Mouse (Mus musculus): Measurements from ENCODE around the gene Rapgef6. TPM values are rescaled to one million over a fixed set of nuclear protein-coding genes. Genes with fewer than 3 reads are reported as not detected.

Gene Rapgef6
- polyA plus RNA-seq, 1 experiment: 11.4 TPM

GRCm38 (mm10) chr11:54562761-54563160, 40.1 kb downstream of the Rapgef6 start:
- H3K27me3 ChIP-seq (ENCODE audit: control insufficient read depth, insufficient read depth, low read length): no peaks in the 10 kb centered on the region
- no peak for TF ChIP-seq POLR2A (IDR thresholded peaks at IDR 0.05; ENCODE audit: low read depth, low read length)
- no peak for TF ChIP-seq CTCF (IDR thresholded peaks at IDR 0.05; ENCODE audit: extremely low read depth, insufficient read length, insufficient replicate concordance, low read depth, low read length)
- 83% methylated on average over 5 of the region's 5 CpGs for WGBS
- H3K4me1 ChIP-seq (ENCODE audit: control insufficient read depth, insufficient read depth, insufficient read length, low read length): no peaks in the 10 kb centered on the region
- no peak overlapping the region for H3K27ac ChIP-seq (ENCODE audit: insufficient read depth, low read depth, low read length)
- H3K4me3 ChIP-seq (ENCODE audit: low read depth, low read length): no peak overlapping the region
- H3K36me3 ChIP-seq (ENCODE audit: control insufficient read depth, insufficient read depth, low read length): peaks cover 3% of the 10 kb centered on the region; the same call in 1 of the 2 replicates

GRCm38 (mm10) chr11:54567959-54568358, 45.3 kb downstream of the Rapgef6 start:
- no peaks in the 10 kb centered on the region for H3K4me1 ChIP-seq (ENCODE audit: control insufficient read depth, insufficient read depth, insufficient read length, low read length)
- no peak for TF ChIP-seq CTCF (IDR thresholded peaks at IDR 0.05; ENCODE audit: extremely low read depth, insufficient read length, insufficient replicate concordance, low read depth, low read length)
- no peak for TF ChIP-seq POLR2A (IDR thresholded peaks at IDR 0.05; ENCODE audit: low read depth, low read length)
- 73% methylated on average over 1 of the region's 1 CpGs for whole genome bisulfite sequencing
- H3K27ac ChIP-seq (ENCODE audit: insufficient read depth, low read depth, low read length): no peak overlapping the region
- H3K36me3 ChIP-seq (ENCODE audit: control insufficient read depth, insufficient read depth, low read length): peaks cover 1% of the 10 kb centered on the region; the same call in 1 of the 2 replicates
- H3K27me3 ChIP-seq (ENCODE audit: control insufficient read depth, insufficient read depth, low read length): no peaks in the 10 kb centered on the region
- H3K4me3 ChIP-seq (ENCODE audit: low read depth, low read length): no peak overlapping the region

- Histone ChIP-seq H3K36me3 (ENCODE audit: control insufficient read depth, insufficient read depth, low read length) (0 out of 2 replicates have a peak, but pooled peaks cover 1% of the 10 kb centered on the region), H3K27me3 (ENCODE audit: control insufficient read depth, insufficient read depth, low read length) (no peaks in the 10 kb centered on the region), H3K4me1 (ENCODE audit: control insufficient read depth, insufficient read depth, insufficient read length, low read length) (no peaks in the 10 kb centered on the region), H3K4me3 (ENCODE audit: low read depth, low read length) (no peak overlapping the region), H3K27ac (ENCODE audit: insufficient read depth, low read depth, low read length) (no peak overlapping the region)
- WGBS: 89% methylated on average over 2 of the region's 2 CpGs
- no peak for TF ChIP-seq POLR2A (IDR thresholded peaks at IDR 0.05; ENCODE audit: low read depth, low read length)
- TF ChIP-seq CTCF (IDR thresholded peaks at IDR 0.05; ENCODE audit: extremely low read depth, insufficient read length, insufficient replicate concordance, low read depth, low read length): no peak
Observed at GRCm38 (mm10) chr11:54574741-54575140, 52.1 kb downstream of the Rapgef6 start.

GRCm38 (mm10) chr11:54592585-54592984, 69.9 kb downstream of the Rapgef6 start:
- Histone ChIP-seq H3K27ac (ENCODE audit: insufficient read depth, low read depth, low read length) (no peak overlapping the region), H3K4me1 (ENCODE audit: control insufficient read depth, insufficient read depth, insufficient read length, low read length) (no peaks in the 10 kb centered on the region), H3K36me3 (ENCODE audit: control insufficient read depth, insufficient read depth, low read length) (no peaks in the 10 kb centered on the region), H3K4me3 (ENCODE audit: low read depth, low read length) (no peak overlapping the region), H3K27me3 (ENCODE audit: control insufficient read depth, insufficient read depth, low read length) (no peaks in the 10 kb centered on the region)
- TF ChIP-seq CTCF (IDR thresholded peaks at IDR 0.05; ENCODE audit: extremely low read depth, insufficient read length, insufficient replicate concordance, low read depth, low read length): no peak
- no peak for TF ChIP-seq POLR2A (IDR thresholded peaks at IDR 0.05; ENCODE audit: low read depth, low read length)
- 62% methylated on average over 3 of the region's 3 CpGs for WGBS

DNA sequence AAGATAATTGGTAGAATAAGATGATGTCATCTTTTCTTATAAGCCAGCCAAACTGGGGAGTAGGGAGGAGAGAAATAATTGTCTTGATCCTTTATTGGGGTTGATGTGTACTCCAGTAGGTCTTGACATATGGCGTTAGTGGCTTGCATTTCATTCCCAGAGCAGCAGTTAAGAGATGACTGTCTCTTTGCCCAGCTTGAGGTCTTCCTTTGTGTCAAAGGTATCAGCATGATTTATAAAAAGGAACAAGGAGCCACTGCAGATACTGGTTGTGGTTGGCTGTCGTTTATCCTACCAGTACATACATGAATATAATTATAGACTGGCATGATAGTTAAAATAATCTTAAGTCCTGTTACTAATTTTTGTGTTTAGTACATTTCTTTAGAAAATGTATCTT, 71.4 kb downstream of the Rapgef6 start:
- no peak overlapping the region for H3K27ac ChIP-seq (ENCODE audit: insufficient read depth, low read depth, low read length)
- 81% methylated on average over 2 of the region's 2 CpGs for WGBS

GRCm38 (mm10) chr11:54595053-54595452, 72.4 kb downstream of the Rapgef6 start:
- Histone ChIP-seq H3K27me3 (ENCODE audit: control insufficient read depth, insufficient read depth, low read length) (no peaks in the 10 kb centered on the region), H3K4me1 (ENCODE audit: control insufficient read depth, insufficient read depth, insufficient read length, low read length) (no peaks in the 10 kb centered on the region), H3K4me3 (ENCODE audit: low read depth, low read length) (no peak overlapping the region), H3K36me3 (ENCODE audit: control insufficient read depth, insufficient read depth, low read length) (no peaks in the 10 kb centered on the region), H3K27ac (ENCODE audit: insufficient read depth, low read depth, low read length) (no peak overlapping the region)
- WGBS: 28% methylated on average over 4 of the region's 4 CpGs
- TF ChIP-seq CTCF (IDR thresholded peaks at IDR 0.05; ENCODE audit: extremely low read depth, insufficient read length, insufficient replicate concordance, low read depth, low read length) (no peak), POLR2A (IDR thresholded peaks at IDR 0.05; ENCODE audit: low read depth, low read length) (no peak)

More for the DNA sequence above, 71.4 kb downstream of the Rapgef6 start:
- Histone ChIP-seq H3K4me3 (ENCODE audit: low read depth, low read length) (no peak overlapping the region), H3K27me3 (ENCODE audit: control insufficient read depth, insufficient read depth, low read length) (no peaks in the 10 kb centered on the region), H3K4me1 (ENCODE audit: control insufficient read depth, insufficient read depth, insufficient read length, low read length) (no peaks in the 10 kb centered on the region), H3K36me3 (ENCODE audit: control insufficient read depth, insufficient read depth, low read length) (no peaks in the 10 kb centered on the region)
- TF ChIP-seq CTCF (IDR thresholded peaks at IDR 0.05; ENCODE audit: extremely low read depth, insufficient read length, insufficient replicate concordance, low read depth, low read length): no peak
- no peak for TF ChIP-seq POLR2A (IDR thresholded peaks at IDR 0.05; ENCODE audit: low read depth, low read length)

GRCm38 (mm10) chr11:54595905-54596555, 73.4 kb downstream of the Rapgef6 start:
- TF ChIP-seq CTCF (IDR thresholded peaks at IDR 0.05; ENCODE audit: extremely low read depth, insufficient read length, insufficient replicate concordance, low read depth, low read length): no peak
- no peak for TF ChIP-seq POLR2A (IDR thresholded peaks at IDR 0.05; ENCODE audit: low read depth, low read length)
- Histone ChIP-seq H3K36me3 (ENCODE audit: control insufficient read depth, insufficient read depth, low read length) (no peaks in the 10 kb centered on the region), H3K27me3 (ENCODE audit: control insufficient read depth, insufficient read depth, low read length) (no peaks in the 10 kb centered on the region), H3K27ac (ENCODE audit: insufficient read depth, low read depth, low read length) (no peak overlapping the region), H3K4me1 (ENCODE audit: control insufficient read depth, insufficient read depth, insufficient read length, low read length) (no peaks in the 10 kb centered on the region), H3K4me3 (ENCODE audit: low read depth, low read length) (no peak overlapping the region)
- 83% methylated on average over 8 of the region's 8 CpGs for WGBS

Measured in small intestine, adult 2 months (tissue).